Mouse (Mus musculus) limb, embryonic 14.5 days (tissue): ENCODE results near the gene Tmem219. TPM values are rescaled to one million over a fixed set of nuclear protein-coding genes. Genes with fewer than 3 reads are reported as not detected.
A peak's percentile ranks its signal among the peaks of the same experiment; 100 is the strongest.

Experiments
- ATAC-seq: fragments of 200-750 bp; cut with Nextera tagmentation; 2 replicates; pipeline ENCODE4 v1.8.0; 2017; ENCODE audit warnings: low read depth, moderate number of reproducible peaks, moderate TSS enrichment; ENCODE audit not compliant: low FRiP score
- DNase-seq: peaks from one replicate; pipeline ENCODE4 v3.0.0-alpha.2; 2015; ENCODE audit warnings: low spot score
- H3K27ac ChIP-seq: fragments of 300-500 bp; sonication (generic); replicated peaks from 2 replicates; pipeline ENCODE4 v1.5.1; 2014; ENCODE audit warnings: low read depth, mild to moderate bottlenecking, low read length, moderate library complexity, mixed read lengths
- H3K27me3 ChIP-seq: fragments of 300-500 bp; sonication (generic); 2 replicates; pipeline ENCODE4 v1.6.1; 2014; ENCODE audit warnings: low read length, mixed read lengths; ENCODE audit not compliant: control insufficient read depth, insufficient read depth
- H3K36me3 ChIP-seq: fragments of 300-500 bp; sonication (generic); 2 replicates; pipeline ENCODE4 v1.6.1; 2014; ENCODE audit warnings: mild to moderate bottlenecking, low read length, moderate library complexity, mixed read lengths; ENCODE audit not compliant: control insufficient read depth, insufficient read depth
- H3K4me1 ChIP-seq: fragments of 300-500 bp; sonication (generic); 2 replicates; pipeline ENCODE4 v1.6.1; 2014; ENCODE audit warnings: antibody characterized with exemption, low read length, mixed read lengths; ENCODE audit not compliant: control insufficient read depth, insufficient read depth
- H3K4me2 ChIP-seq: fragments of 300-500 bp; sonication (generic); replicated peaks from 2 replicates; pipeline ENCODE4 v1.6.1; 2014; ENCODE audit warnings: low read depth, mild to moderate bottlenecking, low read length, moderate library complexity; ENCODE audit not compliant: severe bottlenecking
- H3K4me3 ChIP-seq: fragments of 300-500 bp; sonication (generic); replicated peaks from 2 replicates; pipeline ENCODE4 v1.5.1; 2014; ENCODE audit warnings: low read length
- H3K9ac ChIP-seq: fragments of 300-500 bp; sonication (generic); 2 replicates; pipeline ENCODE4 v1.6.1; 2014; ENCODE audit warnings: mild to moderate bottlenecking, low read depth, low read length, moderate library complexity; ENCODE audit not compliant: severe bottlenecking
- H3K9me3 ChIP-seq: fragments of 300-500 bp; sonication (generic); 2 replicates; pipeline ENCODE4 v1.6.1; 2016; ENCODE audit warnings: low read length; ENCODE audit not compliant: control insufficient read depth
- POLR2A ChIP-seq: fragments of 200-500 bp; IDR thresholded peaks from 2 replicates; pipeline ENCODE4 v1.8.0; 2012; ENCODE audit warnings: inconsistent platforms, mild to moderate bottlenecking, moderate library complexity, borderline replicate concordance; ENCODE audit not compliant: insufficient read depth, insufficient read length; ENCODE audit errors: extremely low read depth
- WGBS: fragments of 180-500 bp; shearing (Covaris S2); extraction: QIAGEN DNeasy Blood & Tissue Kit; methylation state at CpG from one replicate; pipeline ENCODE4 v1.1.7; 2014; 5-methylcytosine and 5-hydroxymethylcytosine counted together
- polyA plus RNA-seq, 2 experiments: library from polyadenylated mRNA; depleted of rRNA in 1 of 2; stranded (reverse) in 1 of 2; unstranded in 1 of 2; fragments of >200 nt; fragmentation: Nextera tagmentation in 1 of 2; extraction: Ambion mirVana in 1 of 2; gene quantifications; 2 replicates each; pipeline versions ENCODE4 v1.2.1 to v1.2.3; 2012 to 2014

Gene Tmem219
- polyA plus RNA-seq, 2 experiments, result 31.0 to 33.2 TPM

GRCm38 (mm10) chr7:126950647-126951615, 28.2 kb upstream of the Tmem219 start:
- no peak overlapping the region for H3K4me2 ChIP-seq
- H3K36me3 ChIP-seq, result peaks cover 2% of the 10 kb centered on the region; the same call in 1 of the 2 replicates
- DNase-seq, result no peak
- H3K4me3 ChIP-seq, result no peak overlapping the region
- peaks cover 8% of the 10 kb centered on the region; the same call in 1 of the 2 replicates for H3K4me1 ChIP-seq
- no peak for TF ChIP-seq POLR2A
- WGBS, result 6% methylated on average over 26 of the region's 26 CpGs
- ATAC-seq, result no peak
- no peaks in the 10 kb centered on the region for H3K9me3 ChIP-seq
- peaks cover 19% of the 10 kb centered on the region for H3K27me3 ChIP-seq
- H3K9ac ChIP-seq, result no peak overlapping the region
- no peak overlapping the region for H3K27ac ChIP-seq

- Histone ChIP-seq H3K36me3 (peaks cover 4% of the 10 kb centered on the region; the same call in 1 of the 2 replicates), H3K4me2 (peak within 1 kb of the TSS; percentile 98), H3K9ac (no peak within 1 kb of the TSS), H3K27ac (no peak within 1 kb of the TSS), H3K4me3 (peak within 1 kb of the TSS; percentile 42), H3K27me3 (peaks cover 19% of the 10 kb centered on the region), H3K9me3 (no peaks in the 10 kb centered on the region), H3K4me1 (peaks cover 8% of the 10 kb centered on the region; the same call in 1 of the 2 replicates)
- DNase-seq (peak; percentile 90), ATAC-seq (peak; percentile 86)
- TF ChIP-seq POLR2A, result no peak
- WGBS, result 2% methylated on average over 40 of the region's 42 CpGs
Observed at GRCm38 (mm10) chr7:126949793-126950646, 27.3 kb upstream of the Tmem219 start, which contains the start of gene Sez6l2. Sez6l2 (plus strand) TSS chr7:126950563.

GRCm38 (mm10) chr7:126949403-126949792, 26.7 kb upstream of the Tmem219 start, which contains the start of gene Asphd1:
Asphd1 (minus strand) TSS chr7:126949582.
- Histone ChIP-seq H3K27ac (no peak within 1 kb of the TSS), H3K27me3 (peaks cover 19% of the 10 kb centered on the region), H3K36me3 (peaks cover 4% of the 10 kb centered on the region; the same call in 1 of the 2 replicates), H3K4me3 (peak within 1 kb of the TSS; percentile 42), H3K9me3 (no peaks in the 10 kb centered on the region), H3K4me2 (peak within 1 kb of the TSS; percentile 98), H3K9ac (no peak within 1 kb of the TSS), H3K4me1 (peaks cover 8% of the 10 kb centered on the region; the same call in 1 of the 2 replicates)
- no peak for TF ChIP-seq POLR2A
- ATAC-seq (peak; percentile 25; the same call in 1 of the 2 replicates), DNase-seq (no peak)
- under 1% methylated on average over 20 of the region's 21 CpGs for WGBS

- WGBS, result 79% methylated on average over 8 of the region's 10 CpGs
- no peak for ATAC-seq
- no peak overlapping the region for H3K4me2 ChIP-seq
Observed at GRCm38 (mm10) chr7:126948626-126949025, 25.9 kb upstream of the Tmem219 start.

GRCm38 (mm10) chr7:126946530-126946929, 23.8 kb upstream of the Tmem219 start:
- H3K9ac ChIP-seq, result no peak overlapping the region
- H3K27me3 ChIP-seq, result peaks cover 17% of the 10 kb centered on the region
- TF ChIP-seq POLR2A, result no peak
- peaks cover 3% of the 10 kb centered on the region; the same call in 1 of the 2 replicates for H3K4me1 ChIP-seq
- no peak overlapping the region for H3K4me2 ChIP-seq
- H3K27ac ChIP-seq, result no peak overlapping the region
- peaks cover 20% of the 10 kb centered on the region for H3K36me3 ChIP-seq
- H3K4me3 ChIP-seq, result no peak overlapping the region
- ATAC-seq (no peak), DNase-seq (no peak)
- 47% methylated on average over 3 of the region's 3 CpGs for WGBS
- H3K9me3 ChIP-seq, result no peaks in the 10 kb centered on the region

More at GRCm38 (mm10) chr7:126948626-126949025, 25.9 kb upstream of the Tmem219 start:
- peaks cover 4% of the 10 kb centered on the region; the same call in 1 of the 2 replicates for H3K36me3 ChIP-seq
- no peaks in the 10 kb centered on the region for H3K9me3 ChIP-seq
- peaks cover 8% of the 10 kb centered on the region; the same call in 1 of the 2 replicates for H3K4me1 ChIP-seq
- no peak for TF ChIP-seq POLR2A
- no peak overlapping the region for H3K27ac ChIP-seq
- H3K9ac ChIP-seq, result no peak overlapping the region
- DNase-seq, result no peak
- no peak overlapping the region for H3K4me3 ChIP-seq
- peaks cover 19% of the 10 kb centered on the region for H3K27me3 ChIP-seq
